In genomic region chr5:117932862-117933261, GRCm38 (mm10) we compare ENCODE assay signal across 8 mouse cellular contexts. TPM values are rescaled to one million over a fixed set of nuclear protein-coding genes. Genes with fewer than 3 reads are reported as not detected.
DNase-seq lines count a peak whose midpoint lies in the region; ATAC-seq lines count a peak whose summit lies in the region.

No protein-coding gene starts in this region.

- H3K4me1 ChIP-seq in intestine, embryonic 14.5 days (replicated peaks; ENCODE audit: control insufficient read depth, insufficient read depth, low read length), result no peaks in the 10 kb centered on the region
- H3K4me1 ChIP-seq in intestine, embryonic 15.5 days (replicated peaks), result no peaks in the 10 kb centered on the region
- H3K4me1 ChIP-seq in midbrain, embryonic 14.5 days (ENCODE audit: control insufficient read depth, insufficient read depth, low read length), result no peaks in the 10 kb centered on the region

- H3K9ac ChIP-seq in intestine, embryonic 14.5 days (ENCODE audit: low read length), result no peak overlapping the region
- H3K9ac ChIP-seq in intestine, embryonic 15.5 days, result no peak overlapping the region
- no peak overlapping the region for H3K9ac ChIP-seq in midbrain, embryonic 14.5 days (replicated peaks; ENCODE audit: low read length)

- H3K36me3 ChIP-seq in intestine, embryonic 14.5 days (ENCODE audit: control insufficient read depth, insufficient read depth, low read length), result no peaks in the 10 kb centered on the region
- H3K36me3 ChIP-seq in intestine, embryonic 15.5 days, result no peaks in the 10 kb centered on the region
- no peaks in the 10 kb centered on the region for H3K36me3 ChIP-seq in midbrain, embryonic 14.5 days (ENCODE audit: control insufficient read depth, insufficient read depth, low read length)
- H3K36me3 ChIP-seq in splenic B cell, adult 2 months (ENCODE audit: control insufficient read depth, insufficient read depth, low read length, poor library complexity, severe bottlenecking), result no peaks in the 10 kb centered on the region

- no peak for ATAC-seq in intestine, embryonic 14.5 days (replicated peaks; ENCODE audit: low FRiP score, low TSS enrichment, low read depth)
- no peak; the same call in 1 of the 2 replicates for ATAC-seq in intestine, embryonic 15.5 days
- peak; percentile 89 for ATAC-seq in frontal cortex, adult (ENCODE audit: low TSS enrichment)
- peak; percentile 69 for ATAC-seq in inflammation-experienced regulatory T-cells, adult 6 months
- no peak; the same call in 1 of the 2 replicates for ATAC-seq in midbrain, embryonic 14.5 days (ENCODE audit: low FRiP score, low TSS enrichment)

- H3K4me2 ChIP-seq in intestine, embryonic 14.5 days (ENCODE audit: low read length), result no peak overlapping the region
- H3K4me2 ChIP-seq in intestine, embryonic 15.5 days (replicated peaks), result no peak overlapping the region
- no peak overlapping the region for H3K4me2 ChIP-seq in midbrain, embryonic 14.5 days (ENCODE audit: low read length)

- no peaks in the 10 kb centered on the region for H3K27me3 ChIP-seq in intestine, embryonic 14.5 days (replicated peaks; ENCODE audit: control insufficient read depth, insufficient read depth, low read length)
- no peaks in the 10 kb centered on the region for H3K27me3 ChIP-seq in intestine, embryonic 15.5 days (replicated peaks)
- no peaks in the 10 kb centered on the region for H3K27me3 ChIP-seq in midbrain, embryonic 14.5 days (ENCODE audit: control insufficient read depth, insufficient read depth, low read length)
- H3K27me3 ChIP-seq in splenic B cell, adult 2 months (ENCODE audit: control insufficient read depth, insufficient read depth, low read length, poor library complexity, severe bottlenecking), result no peaks in the 10 kb centered on the region

- H3K27ac ChIP-seq in intestine, embryonic 14.5 days (ENCODE audit: low read depth), result no peak overlapping the region
- H3K27ac ChIP-seq in intestine, embryonic 15.5 days, result no peak overlapping the region
- no peak overlapping the region for H3K27ac ChIP-seq in midbrain, embryonic 14.5 days (replicated peaks; ENCODE audit: low read depth, low read length)

- peak; percentile 96 for DNase-seq in intestine, embryonic 14.5 days (ENCODE audit: low spot score)
- DNase-seq in cerebellum, adult 9-10 months, result peak; percentile 90
- DNase-seq in left cerebral cortex, adult 8-10 months (ENCODE audit: low spot score in 2 of 2), result peak; percentile 64 to 77
- peak; percentile 95 for DNase-seq in midbrain, embryonic 14.5 days
- DNase-seq in splenic B cell, adult 2 months (ENCODE audit: low read depth, low spot score), result peak; percentile 77

- 2% methylated on average over 6 of the region's 9 CpGs for WGBS in intestine, embryonic 14.5 days
- WGBS in intestine, embryonic 15.5 days, result 2% methylated on average over 7 of the region's 9 CpGs
- 0% methylated on average over 7 of the region's 9 CpGs for WGBS in midbrain, embryonic 14.5 days

- H3K9me3 ChIP-seq in intestine, embryonic 14.5 days (ENCODE audit: control insufficient read depth, low read length), result no peaks in the 10 kb centered on the region
- no peaks in the 10 kb centered on the region for H3K9me3 ChIP-seq in intestine, embryonic 15.5 days
- no peaks in the 10 kb centered on the region for H3K9me3 ChIP-seq in midbrain, embryonic 14.5 days (ENCODE audit: control insufficient read depth, low read length)

- no peak overlapping the region for H3K4me3 ChIP-seq in intestine, embryonic 14.5 days (ENCODE audit: low read depth, low read length)
- no peak overlapping the region for H3K4me3 ChIP-seq in intestine, embryonic 15.5 days (replicated peaks)
- no peak overlapping the region for H3K4me3 ChIP-seq in midbrain, embryonic 14.5 days (replicated peaks; ENCODE audit: low read depth, low read length)

RNA-seq across cellular contexts. Expression of gene Fbxo21, which starts 43.7 kb away (rescaled TPM):
- 72.7 and 75.3 TPM in 2 replicates for polyA plus RNA-seq in intestine, embryonic 14.5 days (2014; fragmentation: Nextera tagmentation; extraction: Ambion mirVana)
- polyA plus RNA-seq in intestine, embryonic 15.5 days (2015; fragmentation: Nextera tagmentation; extraction: Ambion mirVana), result 56.1 and 56.7 TPM in 2 replicates
- 10 to 100 TPM in 1 of 3 experiments, 1 to 10 TPM in 2; 8.3 to 15.6 (median 9.3) TPM for polyA plus RNA-seq in inflammation-experienced regulatory T-cells, adult 6 months (2017; shearing (Covaris generic))
- 100 to 1,000 TPM; 115 to 125 (median 123) TPM for total RNA-seq in left cerebral cortex, adult 8-10 months (2022)
- polyA plus RNA-seq in midbrain, embryonic 14.5 days (2014; fragmentation: Nextera tagmentation; extraction: Ambion mirVana), result 128 and 163 TPM in 2 replicates

Comparison
In these comparisons a context has a peak if more than half of its experiments do, and no peak if none do; other contexts are left out.
1. ATAC-seq: peak in frontal cortex, adult (single experiment) and inflammation-experienced regulatory T-cells, adult 6 months (single experiment); none in intestine, embryonic 14.5 days (single experiment), intestine, embryonic 15.5 days (single experiment) and midbrain, embryonic 14.5 days (single experiment).
2. Peak in every context shown above with its lines, with median percentiles within 50 percentile points of each other: DNase-seq.